Mouse (Mus musculus) heart, adult 18-20 months (tissue): Measurements from ENCODE around the gene Olfr94. TPM values are rescaled to one million over a fixed set of nuclear protein-coding genes. Genes with fewer than 3 reads are reported as not detected.
"Not testable (repeated sequence)": the region's sequence is repeated elsewhere in the genome, so short reads cannot be mapped to it uniquely, and the experiment has no call there.

Source experiments
- DNase-seq, 2 experiments: peaks; one replicate each; pipeline ENCODE4 v3.0.0; 2021 to 2022; ENCODE audit warnings: mixed read lengths in 1 of 2
- long read RNA-seq, 2 experiments: library from polyadenylated mRNA; stranded (forward); transcript quantifications; one replicate each; pipeline ENCODE4 v2.0.0; 2021
- total RNA-seq, 2 experiments: library from RNA; stranded (reverse); gene quantifications; 2 replicates each; pipeline ENCODE4 v1.2.3; 2021

Olfr94 gene
- total RNA-seq, result not detected
- long read RNA-seq, experiment 1, result 0 reads
- long read RNA-seq, experiment 2, result 0 reads

DNA sequence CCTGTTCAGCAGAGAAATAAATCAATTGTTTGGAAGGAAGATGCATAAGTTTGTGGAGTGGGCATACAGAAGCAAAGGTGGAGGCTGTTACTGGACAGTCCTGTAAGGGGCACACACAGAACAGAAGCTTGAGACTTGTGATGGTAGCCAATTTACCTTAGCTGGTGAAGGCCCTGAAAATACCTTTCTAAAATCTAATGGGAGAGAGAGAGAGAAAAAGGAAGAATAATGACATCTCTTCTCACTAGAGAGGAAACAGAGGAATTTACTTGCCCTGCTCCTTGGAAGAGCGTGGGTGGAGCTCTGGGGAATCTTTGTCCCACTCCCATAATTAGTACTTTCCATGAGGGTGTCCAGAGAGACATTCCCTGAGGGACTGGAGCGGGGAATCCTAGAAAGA is at the start of gene Olfr94:
TSS of gene Olfr94 (minus strand) at position 101 of the 400 bp plus-strand sequence.
- no peak for DNase-seq

DNA sequence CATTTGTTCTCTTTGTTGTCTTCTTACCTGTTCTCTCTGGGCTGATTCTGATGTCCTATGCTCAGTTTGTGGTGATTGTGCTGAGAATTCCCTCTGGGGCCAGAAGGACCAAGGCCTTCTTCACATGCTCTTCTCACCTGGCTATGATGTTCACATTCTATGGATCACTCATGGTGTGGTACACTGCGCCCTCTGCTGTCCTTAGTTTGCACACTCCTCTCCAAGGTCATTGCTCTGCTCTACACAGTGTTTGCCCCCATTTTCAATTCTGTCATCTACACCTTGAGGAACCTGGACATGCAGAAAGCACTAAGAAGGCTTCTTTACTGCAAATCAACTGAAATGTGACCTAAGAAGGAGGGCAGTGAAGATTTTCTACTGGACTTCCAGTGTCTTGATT is 49.8 kb upstream of the Olfr94 start:
- peak in 1 of 2 experiments; percentile 24 for DNase-seq

DNA sequence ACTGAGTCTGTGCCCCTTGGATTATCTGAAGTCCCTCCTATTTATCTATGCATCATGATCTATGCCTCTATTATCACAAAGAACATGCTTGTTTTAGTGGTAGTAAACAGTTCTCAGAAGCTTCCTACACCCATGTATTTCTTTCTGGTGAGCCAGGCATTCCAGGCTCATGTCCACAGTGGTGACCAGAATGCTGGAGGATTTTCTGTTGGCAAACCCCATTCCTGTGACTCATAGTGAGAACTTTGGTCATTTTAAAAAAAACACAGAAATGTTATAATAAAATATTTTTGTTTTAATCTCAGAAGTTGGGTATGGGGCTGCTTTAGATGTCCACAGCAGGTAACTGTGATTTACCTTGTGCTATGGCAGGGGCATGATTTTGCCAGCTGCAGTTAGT is 48.7 kb upstream of the Olfr94 start:
- no peak for DNase-seq

DNA sequence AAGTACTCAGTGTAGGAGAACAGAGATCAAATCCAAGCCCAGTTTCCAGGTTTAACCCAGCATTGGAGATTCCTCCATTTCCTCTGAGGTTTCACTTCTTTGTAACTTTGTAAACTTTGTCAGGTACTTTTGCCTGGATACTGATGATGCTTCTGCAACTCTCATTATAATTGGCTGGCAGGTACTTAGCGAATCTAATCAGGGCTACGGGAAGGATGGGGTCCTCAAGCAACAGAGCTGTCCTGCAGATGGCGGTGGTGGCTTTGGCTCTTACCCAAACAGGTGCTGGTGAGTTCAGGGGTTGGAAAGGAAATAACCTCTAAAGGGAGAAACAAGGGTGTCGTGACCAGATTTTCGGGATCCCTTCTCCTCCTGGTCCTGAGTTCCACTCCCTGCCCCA is 45.9 kb upstream of the Olfr94 start:
- peak; percentile 51 to 62 for DNase-seq

DNA sequence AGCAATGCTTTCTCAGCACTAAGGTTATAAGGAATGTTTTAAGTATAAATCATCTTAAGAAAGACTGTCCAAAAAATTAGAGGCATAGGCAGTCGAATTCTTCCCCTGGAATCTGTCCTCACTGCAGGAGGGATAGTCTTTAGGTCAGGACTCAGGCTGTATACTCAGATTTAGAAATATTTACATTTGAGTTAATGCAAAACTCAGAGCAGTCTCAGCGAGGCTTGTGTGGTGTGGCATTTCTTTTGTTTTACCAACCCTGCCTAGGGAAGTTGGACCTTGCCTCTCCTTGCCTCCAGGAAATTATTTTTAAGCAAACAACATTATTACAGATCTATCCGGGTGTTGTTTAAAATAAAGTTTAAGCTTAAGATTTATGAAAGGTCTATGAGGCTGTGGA is 41.4 kb upstream of the Olfr94 start:
- no peak for DNase-seq

DNA sequence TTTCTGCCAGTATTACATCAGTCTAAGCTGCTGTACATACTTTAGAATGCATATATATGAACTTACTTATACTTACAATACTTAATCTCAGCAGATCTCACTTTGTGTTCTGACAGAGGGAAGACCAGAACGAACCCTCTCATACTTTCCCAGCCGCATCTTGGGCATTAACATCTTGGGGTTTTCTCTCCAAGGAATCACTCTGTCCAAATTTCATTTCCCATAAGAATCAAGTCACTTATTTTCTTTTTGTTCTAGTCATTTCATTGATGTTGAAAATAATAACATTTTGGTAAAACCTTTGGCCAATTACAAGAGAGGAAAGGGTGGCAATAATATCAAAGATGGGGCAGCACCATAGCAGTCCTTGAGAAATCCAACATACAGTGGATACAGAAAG is 36.4 kb upstream of the Olfr94 start, which contains the start of gene Olfr97:
TSS of gene Olfr97 (minus strand) at position 101 of the 400 bp plus-strand sequence.
- not testable (repeated sequence) for DNase-seq

DNA sequence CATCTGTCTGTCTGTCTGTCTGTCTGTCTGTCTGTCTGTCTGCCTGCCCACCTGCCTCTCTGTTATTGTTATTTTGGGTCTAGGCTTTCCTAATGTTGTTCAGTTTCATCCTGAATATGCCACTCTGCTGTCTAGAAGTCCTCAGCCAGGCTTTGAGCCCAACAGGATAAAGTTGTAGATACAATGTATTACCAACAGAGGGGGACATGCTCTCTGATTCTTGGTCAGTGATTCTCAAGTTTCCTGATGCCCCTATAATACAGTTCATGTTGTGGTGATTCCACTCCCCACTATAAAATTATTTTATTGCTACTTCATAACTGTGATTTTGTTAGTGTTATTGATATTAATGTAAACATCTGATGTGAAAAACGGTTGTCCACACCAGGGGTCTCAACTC is 21.1 kb upstream of the Olfr94 start:
- no peak for DNase-seq

DNA sequence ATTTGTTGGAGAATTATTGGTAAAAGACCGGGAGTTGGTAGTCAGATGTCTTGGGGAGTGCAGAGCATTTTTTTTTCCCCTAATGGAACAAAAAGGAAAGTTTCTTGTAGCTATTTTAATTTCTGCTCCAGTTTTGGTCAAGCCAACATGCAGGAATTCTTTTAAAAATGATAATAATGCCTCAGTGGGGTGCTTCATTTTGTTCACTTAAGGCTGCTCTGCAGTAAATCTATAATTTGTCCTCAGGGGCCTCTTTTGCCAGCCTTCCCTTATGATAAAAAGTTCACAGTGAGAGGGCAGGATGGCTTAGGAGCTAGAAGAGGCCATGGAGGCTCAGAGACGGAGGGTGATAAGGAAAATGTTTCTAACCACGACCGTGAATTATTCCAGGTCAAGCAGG is 19.1 kb upstream of the Olfr94 start, which contains the start of gene Olfr96:
TSS of gene Olfr96 (plus strand) at position 301 of the 400 bp plus-strand sequence.
- DNase-seq, result no peak

DNA sequence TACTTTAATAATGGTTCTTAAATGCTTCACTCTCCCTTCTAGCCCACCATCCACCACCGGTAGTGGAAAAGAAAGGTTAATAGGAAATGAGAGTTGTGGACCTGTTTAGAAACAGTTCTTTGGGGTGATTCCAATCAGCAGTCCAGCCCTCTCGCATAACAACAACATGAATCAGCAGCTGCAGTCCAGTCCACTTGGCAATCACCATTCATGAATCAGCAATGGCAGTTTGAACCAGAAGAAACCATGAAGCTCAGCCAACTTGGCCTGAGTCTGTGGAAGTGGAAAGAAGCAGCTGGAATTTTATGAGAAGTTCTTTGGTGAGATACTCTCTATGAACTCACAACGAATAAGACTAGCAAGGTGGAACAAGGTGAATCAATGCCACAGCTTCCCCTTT is 17.7 kb upstream of the Olfr94 start:
- peak; percentile 35 to 59 for DNase-seq

DNA sequence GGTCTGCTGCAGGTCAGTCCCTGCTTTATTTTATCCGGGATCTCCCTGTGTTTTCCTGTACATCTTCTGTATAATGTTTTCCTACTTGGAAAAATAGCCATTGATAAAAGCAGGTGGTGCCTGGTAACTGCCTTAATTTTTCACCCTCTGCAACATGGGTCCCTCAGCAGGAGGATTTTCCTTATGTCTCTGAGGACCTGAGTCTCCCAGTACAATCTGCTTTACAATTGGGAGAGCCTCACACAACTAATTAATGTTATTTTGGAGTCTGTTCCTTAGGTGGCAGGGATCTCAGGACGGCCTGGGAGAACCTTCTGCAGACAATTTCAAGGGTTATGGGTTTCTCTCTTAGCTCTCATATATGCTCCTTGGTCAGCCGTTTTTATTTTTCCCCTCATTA is 12.2 kb upstream of the Olfr94 start, which contains the start of gene Olfr95:
TSS of gene Olfr95 (minus strand) at position 101 of the 400 bp plus-strand sequence.
- no peak for DNase-seq

DNA sequence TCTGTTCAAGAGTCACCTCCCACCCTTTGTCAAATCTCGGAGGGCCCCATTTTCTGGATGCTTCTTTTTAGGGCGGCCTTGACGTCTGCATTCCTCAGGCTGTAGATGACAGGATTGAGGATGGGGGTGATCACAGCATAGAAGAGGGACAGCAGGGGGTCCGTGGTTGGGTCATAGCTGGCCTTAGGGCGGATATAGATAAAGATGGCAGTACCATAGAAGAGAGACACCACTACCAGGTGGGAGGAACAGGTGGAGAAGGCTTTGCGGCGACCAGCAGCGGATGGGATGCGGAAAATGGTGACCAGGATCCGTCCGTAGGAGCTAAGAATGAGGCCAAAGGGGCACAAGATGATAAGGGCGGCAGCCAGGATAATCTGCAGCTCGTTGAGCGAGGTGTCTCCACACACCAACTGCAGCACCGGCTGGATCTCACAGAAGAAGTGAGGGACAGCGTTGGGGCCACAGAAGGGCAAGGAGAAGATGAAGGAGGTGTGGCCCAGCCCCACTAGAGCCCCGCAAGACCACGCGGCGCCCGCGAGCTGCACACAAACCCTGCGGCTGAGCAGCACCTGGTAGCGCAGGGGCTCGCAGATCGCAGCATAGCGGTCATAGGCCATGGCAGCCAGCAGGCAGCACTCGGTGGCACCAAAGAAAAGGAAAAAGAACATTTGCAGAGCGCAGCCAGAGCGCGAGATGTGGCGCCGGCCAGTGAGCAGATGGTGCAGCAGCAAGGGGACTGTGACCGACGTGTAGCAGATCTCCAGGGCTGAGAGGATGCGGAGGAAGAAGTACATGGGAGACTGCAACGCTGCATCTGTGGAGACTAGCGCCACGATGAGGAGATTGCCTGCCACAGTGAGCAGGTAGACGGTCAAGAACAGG is 10.3 kb upstream of the Olfr94 start:
- DNase-seq, result no peak

DNA sequence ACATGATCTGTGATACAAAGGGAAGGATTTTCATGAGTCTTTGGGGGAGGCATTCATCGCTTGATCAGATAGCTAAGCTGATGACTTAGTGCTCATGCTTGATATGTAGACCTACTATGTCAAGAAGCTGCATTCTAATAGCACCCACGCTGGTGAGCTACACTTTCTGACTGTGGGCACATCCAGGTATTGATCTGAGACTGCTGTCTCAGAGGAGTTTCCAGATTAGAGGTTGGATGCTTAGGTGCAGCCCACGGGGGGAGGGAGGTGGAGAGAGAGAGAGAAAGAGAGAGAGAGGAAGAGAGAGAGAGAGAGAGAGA is 3.1 kb upstream of the Olfr94 start:
- no peak for DNase-seq

DNA sequence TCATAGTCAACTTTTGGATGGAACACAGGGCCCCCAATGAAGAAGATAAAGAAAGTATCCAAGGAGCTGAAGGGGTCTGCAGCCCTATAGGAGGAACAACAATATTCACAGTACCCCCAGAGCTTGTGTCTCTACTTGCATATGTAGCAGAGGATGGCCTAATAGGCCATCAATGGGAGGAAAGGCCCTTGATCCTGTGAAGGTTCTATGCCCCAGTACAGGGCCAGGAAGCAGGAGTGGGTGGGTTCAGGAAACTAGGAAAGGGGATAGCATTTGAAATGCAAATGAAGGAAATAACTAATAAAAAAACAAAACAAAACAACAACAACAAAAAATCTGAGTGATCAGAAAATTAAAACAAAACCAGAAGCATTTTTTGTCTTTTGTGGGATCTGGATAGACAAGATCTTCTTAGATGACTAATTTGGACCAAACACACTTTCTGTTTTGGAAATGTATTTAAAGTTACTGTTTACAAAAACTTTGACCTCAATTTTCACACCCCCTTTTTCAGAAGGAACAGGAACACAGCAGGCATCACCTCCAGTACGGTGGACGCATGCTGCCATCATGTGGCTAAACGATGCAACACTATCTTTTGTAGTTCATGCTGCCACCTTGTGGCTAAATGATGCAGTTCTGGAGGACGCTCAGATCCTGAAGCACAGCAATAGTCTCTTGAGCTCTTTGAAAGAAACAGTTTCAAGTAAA is 2.6 kb upstream of the Olfr94 start:
- peak; percentile 67 to 90 for DNase-seq

DNA sequence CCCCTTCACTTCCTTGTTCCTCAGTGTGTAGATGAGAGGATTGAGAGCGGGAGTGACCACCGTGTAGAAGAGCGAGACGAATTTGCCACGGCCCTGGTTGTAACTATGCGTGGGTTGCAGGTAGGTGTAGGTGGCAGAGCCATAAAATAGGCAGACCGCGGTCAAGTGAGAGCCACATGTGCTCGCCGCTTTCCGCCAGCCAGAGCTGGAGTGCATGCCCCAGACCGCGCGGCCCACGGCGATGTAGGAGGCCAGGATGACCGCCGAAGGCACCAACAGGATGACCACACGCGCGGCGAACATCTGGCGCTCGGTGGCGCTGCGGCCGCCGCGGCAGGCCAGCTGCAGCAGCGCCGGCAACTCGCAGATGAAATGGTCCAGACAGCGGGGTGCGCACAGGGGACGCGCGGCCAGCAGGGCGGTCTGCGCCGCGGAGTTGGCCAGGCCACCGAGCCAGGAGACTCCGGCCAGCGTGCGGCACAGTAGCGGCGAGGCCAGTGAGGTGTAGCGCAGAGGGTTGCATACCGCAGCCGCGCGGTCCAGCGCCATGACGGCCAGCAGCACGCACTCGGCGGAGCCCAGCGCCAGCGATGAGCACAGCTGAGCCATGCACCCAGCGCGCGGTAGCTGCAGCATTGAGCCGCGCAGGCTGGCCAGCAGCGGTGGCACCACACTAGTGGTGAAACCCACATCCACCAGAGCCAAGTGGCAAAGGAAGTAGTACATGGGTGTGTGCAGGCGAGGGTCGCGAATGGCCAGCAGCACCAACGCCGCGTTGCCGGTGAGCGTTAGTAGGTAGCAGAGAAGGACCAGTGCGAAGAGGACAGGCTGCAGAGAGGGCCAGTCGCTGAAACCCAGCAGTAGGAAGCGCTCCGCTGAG is 3.7 kb downstream of the Olfr94 start:
- DNase-seq, result peak in 1 of 2 experiments; percentile 2

DNA sequence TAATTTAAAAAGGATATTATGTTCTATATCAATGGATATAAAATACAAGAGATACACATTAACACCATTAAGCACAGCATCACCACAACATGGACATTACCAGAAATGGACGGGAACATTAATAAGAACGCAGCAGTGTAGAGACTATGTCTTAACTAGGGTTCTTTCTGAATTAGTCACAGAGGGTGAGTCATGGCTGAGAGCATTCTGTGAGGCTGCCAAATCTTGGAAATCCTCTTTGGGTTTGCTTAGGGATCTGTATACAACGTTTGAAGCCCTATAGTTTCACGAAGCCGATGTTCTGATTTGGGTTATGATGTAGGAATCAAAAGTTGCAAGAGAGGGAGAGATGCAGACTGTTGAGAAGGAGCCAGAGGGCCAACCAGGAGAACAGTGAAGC is 6.0 kb downstream of the Olfr94 start:
- DNase-seq, result no peak

DNA sequence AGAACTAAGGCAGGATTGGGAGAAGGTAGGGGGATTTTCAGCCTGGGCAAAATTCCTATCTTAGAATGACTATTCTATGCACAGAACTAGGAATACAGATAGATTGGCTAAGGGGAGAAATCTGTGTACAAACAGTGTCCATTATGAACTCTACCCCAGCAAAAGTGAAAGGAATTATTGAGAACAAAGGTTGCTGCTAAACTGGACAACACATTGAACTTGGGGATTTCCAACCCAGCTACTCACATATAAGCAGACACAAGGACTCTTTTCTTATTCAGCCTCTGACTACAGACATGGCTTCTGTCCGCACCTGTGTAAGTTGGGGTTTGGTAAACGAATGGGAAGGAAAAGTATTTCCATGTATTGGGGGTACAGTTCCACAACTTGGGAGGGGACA is 7.1 kb downstream of the Olfr94 start, which contains the start of gene Ubd:
TSS of gene Ubd (plus strand) at position 237 of the 400 bp plus-strand sequence.
- DNase-seq, result no peak

DNA sequence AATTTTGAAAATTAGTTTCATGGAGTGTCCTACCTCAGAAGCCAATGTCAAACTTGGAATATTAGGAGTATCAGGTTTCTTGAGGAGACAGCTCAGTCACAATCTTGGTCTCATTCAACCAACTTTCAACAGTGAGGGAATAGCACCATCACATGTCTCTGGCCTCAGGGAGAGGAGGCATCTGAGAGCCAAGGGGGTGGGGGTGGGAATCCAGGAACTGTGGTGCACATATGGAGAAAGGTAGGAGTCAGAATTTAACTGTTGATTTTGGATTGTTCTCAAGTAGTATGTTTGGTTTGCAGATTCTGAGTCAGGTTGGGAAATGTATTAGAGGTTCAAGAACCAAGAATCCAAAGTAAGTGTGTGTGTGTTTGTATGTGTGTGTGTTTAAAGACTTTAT is 7.8 kb downstream of the Olfr94 start:
- no peak for DNase-seq

DNA sequence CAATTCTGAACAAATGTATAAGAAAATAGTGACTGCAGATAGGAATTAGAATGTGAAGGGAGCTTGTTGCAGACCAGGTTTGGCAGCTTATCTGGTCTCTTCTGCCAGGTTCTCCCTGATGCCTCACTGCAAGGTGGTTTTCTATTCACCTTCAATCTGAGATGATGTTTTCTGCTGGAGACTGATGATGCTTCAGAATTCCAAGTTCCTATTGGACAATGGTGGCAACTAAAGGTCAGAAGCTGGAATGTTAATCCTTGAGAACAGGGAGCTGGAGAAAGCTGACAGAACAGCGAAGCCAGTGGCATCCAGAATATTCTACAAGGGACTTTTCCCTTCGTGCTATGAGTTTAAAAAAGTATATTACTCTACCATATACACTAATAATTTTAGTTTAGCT is 10.1 kb downstream of the Olfr94 start:
- DNase-seq, result peak; percentile 25 to 37

DNA sequence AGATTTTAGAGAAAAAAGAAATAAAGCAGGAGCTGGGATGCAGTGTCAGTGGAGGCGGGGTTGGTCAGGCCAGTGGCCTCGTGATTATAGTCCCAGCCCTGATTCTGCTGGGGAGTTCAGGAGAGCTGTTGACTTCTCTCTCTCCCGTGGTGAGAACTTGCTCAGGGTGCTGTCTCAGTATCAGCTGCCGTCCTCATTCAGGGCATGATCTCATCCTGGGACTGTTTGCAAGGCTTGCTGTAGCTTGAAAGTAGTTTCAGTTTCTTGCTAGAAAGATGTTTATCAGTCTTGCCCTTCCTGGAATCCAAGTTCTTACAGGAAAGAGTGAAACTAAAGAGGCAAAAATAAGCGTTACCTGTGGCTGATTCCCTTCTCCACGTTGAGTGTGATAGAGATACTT is 15.3 kb downstream of the Olfr94 start:
- DNase-seq, result no peak

DNA sequence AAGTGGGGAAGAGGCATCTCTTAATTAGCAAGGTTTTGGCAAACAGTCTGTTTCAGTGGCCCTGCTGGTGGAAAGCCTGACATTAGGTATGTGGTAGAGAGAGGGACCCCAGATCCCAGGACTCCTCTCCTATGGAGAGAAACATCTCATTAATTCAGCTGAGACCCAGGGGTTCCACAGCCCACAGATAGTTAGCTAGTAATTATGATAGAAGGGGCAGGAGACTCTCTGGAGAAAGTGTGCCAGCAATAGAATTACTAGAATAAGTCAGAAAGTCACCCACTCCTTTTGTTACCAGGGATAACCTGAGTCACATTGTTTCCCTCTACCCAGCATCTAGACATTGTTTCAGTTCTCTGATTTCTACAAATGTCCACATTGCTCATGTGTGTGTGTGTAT is 39.4 kb downstream of the Olfr94 start, which contains the start of gene Olfr93:
TSS of gene Olfr93 (minus strand) at position 101 of the 400 bp plus-strand sequence.
- no peak for DNase-seq
